Mouse (Mus musculus): ENCODE measurements around the gene Sf3a1.

Sf3a1 gene

GRCm38 (mm10) chr11:4219317-4219751 lies 59.2 kb downstream of the Sf3a1 start:
- peak; percentile 71 for DNase-seq

- DNase-seq = no peak
Observed at GRCm38 (mm10) chr11:4219908-4220307, 59.8 kb downstream of the Sf3a1 start.

- peak; percentile 91 for DNase-seq
Observed at GRCm38 (mm10) chr11:4220443-4221400, 60.6 kb downstream of the Sf3a1 start.

- DNase-seq = no peak
Observed at GRCm38 (mm10) chr11:4222046-4222950, 62.1 kb downstream of the Sf3a1 start.

- peak; percentile 96 for DNase-seq
Observed at GRCm38 (mm10) chr11:4223393-4224188, 63.4 kb downstream of the Sf3a1 start.

- DNase-seq = peak; percentile 39
Observed at GRCm38 (mm10) chr11:4224223-4224622, 64.1 kb downstream of the Sf3a1 start.

GRCm38 (mm10) chr11:4226569-4227325 lies 66.6 kb downstream of the Sf3a1 start:
- DNase-seq = peak; percentile 62

GRCm38 (mm10) chr11:4228463-4228862 lies 68.3 kb downstream of the Sf3a1 start:
- no peak for DNase-seq

GRCm38 (mm10) chr11:4229841-4230240 lies 69.7 kb downstream of the Sf3a1 start:
- DNase-seq = no peak

GRCm38 (mm10) chr11:4231435-4231834 lies 71.3 kb downstream of the Sf3a1 start:
- DNase-seq = no peak
